Mouse (Mus musculus) heart, postnatal 25 days (tissue): ENCODE data around the gene St3gal4. TPM values are rescaled to one million over a fixed set of nuclear protein-coding genes. Genes with fewer than 3 reads are reported as not detected.
A peak's percentile ranks its signal among the peaks of the same experiment; 100 is the strongest.

Source experiments
- DNase-seq: peaks from one replicate; pipeline ENCODE4 v3.0.0; 2022; ENCODE audit warnings: low spot score
- intact Hi-C: fragments of 180-260 bp; cut with DNase I; formaldehyde crosslinking; loops from one replicate; pipeline ENCODE4 v1.15.1; 2025
- total RNA-seq, 2 experiments: library from RNA; stranded (reverse); gene quantifications; 2 replicates each; pipeline ENCODE4 v1.2.3; 2021

The St3gal4 gene
- total RNA-seq, 2 experiments from 2014 or later, result 33.2 to 34.1 TPM

DNA sequence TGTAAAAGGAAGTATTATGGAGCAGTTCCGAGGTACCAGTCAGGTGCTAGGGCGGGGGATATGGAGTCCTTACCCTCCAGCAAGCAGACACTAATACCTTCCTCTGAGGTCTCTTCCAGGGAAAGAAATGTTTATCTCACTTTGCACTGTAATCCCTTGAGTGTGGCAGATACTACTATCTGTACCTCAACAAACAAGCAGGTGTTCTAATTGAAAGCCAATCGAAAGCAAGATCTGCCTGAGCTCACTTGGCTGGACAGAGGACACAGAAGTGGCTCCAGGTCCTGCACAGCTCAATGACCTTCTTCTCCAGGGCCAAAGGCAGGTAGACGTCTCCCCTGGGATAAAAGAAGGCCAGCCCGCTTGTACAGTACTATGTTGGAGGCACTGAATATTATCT lies 9.0 kb downstream of the St3gal4 start:
- no peak for DNase-seq
- intact Hi-C loops, result no loop called here

DNA sequence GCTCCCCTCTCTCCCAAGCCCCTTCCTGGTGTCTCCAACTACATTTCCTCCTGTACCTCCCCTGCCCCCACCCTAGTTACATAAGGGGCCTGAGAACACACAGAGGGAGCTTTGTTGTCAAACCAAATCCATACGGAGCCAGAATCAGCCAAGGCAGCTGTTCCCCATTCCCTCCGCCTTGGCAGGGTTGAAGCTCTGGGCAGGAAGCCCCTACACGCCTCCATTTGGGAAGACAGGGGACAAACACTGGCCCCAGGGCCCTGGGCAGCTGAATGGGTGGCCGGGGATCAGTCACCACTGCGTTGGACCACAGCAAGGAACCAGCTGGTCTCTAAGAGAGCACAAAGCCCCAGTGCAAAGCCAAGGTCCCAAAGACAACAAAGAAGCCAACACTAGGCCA lies 10.2 kb downstream of the St3gal4 start:
- intact Hi-C loops, result no loop called here
- peak; percentile 82 for DNase-seq

DNA sequence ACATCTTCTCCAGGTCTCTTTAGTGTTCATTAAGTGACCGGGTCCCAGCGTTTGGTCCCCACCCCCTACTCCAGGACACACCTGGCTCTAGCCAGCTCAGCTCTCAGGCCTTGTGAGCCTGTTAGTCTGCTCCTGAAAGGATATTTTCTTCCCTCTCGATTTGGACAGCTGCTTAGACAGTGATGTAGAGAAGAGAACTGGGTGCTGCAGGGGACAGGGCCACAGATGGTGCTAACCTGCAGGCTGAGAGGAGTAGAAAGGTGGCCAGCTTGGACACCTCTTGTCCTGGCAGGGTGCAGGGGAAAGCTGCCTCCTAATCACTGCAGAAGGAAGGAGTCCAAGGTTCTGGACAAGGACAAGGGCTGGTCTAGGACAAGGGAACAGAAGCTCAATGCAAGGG lies 11.0 kb downstream of the St3gal4 start:
- no peak for DNase-seq
- intact Hi-C loops, result no loop called here

DNA sequence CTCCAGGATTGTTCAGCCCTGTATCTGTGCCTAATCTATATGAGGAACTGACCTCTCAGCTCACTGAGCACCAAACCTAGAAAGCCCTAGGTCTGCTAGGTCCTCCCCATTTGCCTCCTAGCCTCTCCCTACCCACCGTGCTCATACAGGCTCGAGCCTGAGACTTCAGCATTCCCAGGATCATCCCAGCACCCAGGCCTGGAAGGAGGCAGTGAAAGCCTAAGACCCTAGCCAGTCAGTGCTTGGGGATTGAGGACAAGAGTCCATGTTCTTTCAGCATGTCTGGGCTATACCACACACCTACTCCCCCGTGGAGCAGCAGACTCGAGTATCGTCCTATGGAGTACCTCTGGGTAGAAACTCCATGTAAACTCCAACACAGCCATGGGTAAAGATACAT lies 11.7 kb downstream of the St3gal4 start:
- intact Hi-C loops, result no loop called here
- no peak for DNase-seq

DNA sequence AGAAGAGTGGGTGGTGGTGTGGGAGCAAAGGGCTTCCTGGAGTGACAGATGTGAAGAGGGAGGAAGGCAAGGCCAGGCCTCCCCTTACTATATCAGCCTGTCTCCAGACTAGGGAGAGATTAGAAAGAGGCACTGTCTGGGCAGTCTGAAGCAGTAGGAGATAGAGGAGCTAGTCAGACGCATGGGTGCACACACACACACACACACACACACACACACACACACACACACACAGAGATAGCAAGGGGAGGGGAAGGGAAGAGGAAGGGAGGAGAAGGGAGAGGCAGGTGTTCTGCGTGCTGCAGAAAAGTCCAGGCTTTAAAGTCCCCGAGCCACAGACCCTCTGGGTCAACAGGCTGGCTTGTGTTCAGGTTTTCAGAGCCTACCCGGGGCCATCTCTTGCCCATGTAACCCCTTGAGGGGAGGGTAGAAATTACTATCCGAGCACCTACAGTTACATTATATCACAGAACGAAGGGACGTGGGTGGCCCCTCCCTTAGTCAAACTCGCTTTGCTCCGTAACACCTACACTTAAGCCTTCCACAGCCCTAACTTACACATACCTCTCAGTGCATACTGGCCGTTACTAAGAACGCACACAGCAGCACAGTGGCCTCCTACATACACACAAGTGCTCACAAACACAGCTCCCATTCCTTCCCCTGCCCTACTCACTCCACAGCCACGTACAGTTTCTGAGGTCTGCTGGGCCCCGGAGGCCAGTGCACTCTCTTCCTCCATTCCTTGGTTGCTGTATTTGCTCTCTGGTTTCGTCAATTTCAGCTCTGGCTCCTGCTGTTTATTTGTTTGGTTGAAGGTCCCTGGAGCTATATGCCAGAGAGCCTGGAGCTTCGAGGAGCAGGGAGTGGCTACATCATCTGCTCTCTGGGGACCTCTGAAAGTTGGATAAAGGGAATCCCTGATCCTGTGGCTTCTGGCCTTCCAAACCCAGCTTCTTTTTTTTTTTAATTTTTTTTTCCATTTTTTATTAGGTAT lies 12.9 kb downstream of the St3gal4 start:
- no peak for DNase-seq
- intact Hi-C loops, result no loop called here

DNA sequence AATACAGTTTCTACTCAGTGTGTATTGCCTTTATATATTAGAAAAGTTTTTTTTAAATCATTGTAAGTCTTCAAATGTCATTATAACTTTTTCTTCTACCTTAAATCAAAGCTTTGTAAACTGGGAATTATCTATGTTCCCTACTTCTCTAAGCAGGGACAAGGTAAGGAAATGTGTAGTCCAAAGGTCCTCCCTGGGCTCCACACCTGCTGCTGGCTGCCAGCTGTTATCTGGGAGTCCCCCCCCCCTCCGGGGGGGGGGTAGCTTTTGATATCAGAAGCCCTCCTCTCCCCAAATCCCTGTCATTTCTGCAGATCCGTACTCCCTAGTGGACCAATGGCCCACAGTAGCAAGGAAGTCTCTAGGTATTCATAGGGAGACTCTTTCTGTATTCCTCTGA lies 13.6 kb downstream of the St3gal4 start:
- no peak for DNase-seq
- intact Hi-C loops, result no loop called here

DNA sequence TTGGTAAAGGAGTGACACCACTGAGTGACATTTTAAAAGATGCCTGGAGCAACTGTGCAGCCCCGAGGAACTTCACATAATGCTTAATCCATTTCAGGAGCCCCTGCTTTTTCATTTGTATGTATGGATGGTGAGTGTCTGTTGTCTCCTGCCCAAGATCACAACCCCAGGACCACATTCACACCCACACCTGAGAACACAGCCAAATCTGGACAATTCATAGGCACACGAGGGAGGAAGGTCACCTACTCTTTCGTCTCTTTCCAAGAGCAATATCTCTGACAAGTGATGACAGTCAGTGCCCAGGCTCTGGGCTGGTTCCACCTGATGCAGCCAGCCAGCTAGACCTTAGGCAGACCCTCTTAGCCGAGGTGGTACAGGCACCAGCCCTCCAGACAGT lies 14.4 kb downstream of the St3gal4 start:
- intact Hi-C loops, result no loop called here
- no peak for DNase-seq

DNA sequence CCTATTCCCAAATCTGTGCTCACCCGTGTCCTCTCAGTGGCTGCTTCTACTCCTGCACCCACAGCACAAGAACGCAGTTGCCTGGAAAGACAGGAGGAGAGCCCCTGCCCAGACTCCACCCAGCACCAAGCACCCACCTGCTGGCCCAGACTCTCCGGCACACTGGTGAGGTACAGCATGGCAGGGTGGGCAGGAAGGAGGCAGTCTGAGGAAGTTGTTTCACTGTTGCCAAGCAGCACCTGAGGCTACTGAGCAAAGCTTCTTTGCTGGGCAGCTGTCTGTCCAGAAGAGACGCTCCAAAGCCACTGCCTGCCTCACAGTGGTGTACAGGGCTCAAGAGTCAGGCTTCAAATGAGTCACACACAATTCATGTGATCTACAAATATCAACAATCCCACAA lies 20.3 kb downstream of the St3gal4 start:
- intact Hi-C loops, result no loop called here
- no peak for DNase-seq

DNA sequence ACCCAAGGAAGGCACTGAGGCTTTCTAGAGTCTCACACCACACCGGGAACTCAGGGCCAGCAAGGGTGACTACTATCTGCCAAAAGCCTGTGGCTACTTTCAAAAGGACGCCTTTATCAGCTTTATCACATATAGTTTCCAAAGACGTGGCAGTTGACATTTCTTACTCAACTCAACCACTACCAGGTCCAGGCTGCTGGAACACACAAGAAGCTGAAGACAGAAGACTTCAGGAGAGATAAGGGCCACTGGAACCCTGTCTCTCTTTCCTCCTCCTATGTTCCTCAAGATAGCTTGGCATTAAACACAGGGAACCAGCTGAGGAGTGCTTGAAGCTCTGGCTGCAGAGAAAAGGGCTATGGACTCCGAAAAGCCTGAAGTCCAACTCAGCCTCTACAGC lies 21.2 kb downstream of the St3gal4 start:
- DNase-seq, result no peak
- intact Hi-C loops, result no loop called here

DNA sequence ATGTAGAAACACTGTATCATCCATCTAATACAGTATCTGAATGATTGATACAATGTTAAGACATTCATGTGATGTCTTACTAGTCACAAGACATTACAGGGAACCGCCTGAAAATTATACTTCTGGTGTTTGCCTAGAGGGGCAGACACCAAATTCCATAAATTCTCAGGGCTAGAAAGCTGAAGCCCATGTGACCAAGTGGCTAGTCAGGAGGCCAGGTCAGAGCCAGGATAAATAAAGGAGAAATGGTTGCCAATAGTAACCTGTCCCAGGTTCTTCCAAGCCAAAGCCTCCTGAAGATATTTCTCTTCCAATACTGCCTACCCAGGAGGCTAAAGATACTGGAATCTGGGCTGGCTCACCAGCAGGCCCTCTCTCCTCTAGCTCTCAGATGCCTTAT lies 23.3 kb downstream of the St3gal4 start:
- no peak for DNase-seq
- intact Hi-C loops, result no loop called here

DNA sequence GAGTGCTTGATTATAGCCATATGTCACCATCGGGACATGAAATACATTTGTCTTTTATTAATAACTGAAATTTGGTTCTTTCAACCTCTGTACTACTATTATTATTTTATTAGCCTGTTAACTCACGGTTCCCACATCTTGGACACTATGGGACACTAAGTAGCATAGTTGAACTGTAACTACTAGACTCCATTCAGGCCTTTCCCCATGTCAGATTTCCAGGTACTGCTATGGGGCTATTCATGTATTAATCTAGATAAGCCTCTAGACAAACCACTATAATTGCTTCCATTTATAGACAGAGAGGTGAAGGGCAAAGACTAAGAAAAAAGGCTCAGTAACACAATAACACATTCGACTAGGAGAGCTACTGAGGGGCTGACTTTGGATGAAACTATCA lies 25.7 kb downstream of the St3gal4 start:
- DNase-seq, result no peak
- intact Hi-C loops, result no loop called here

DNA sequence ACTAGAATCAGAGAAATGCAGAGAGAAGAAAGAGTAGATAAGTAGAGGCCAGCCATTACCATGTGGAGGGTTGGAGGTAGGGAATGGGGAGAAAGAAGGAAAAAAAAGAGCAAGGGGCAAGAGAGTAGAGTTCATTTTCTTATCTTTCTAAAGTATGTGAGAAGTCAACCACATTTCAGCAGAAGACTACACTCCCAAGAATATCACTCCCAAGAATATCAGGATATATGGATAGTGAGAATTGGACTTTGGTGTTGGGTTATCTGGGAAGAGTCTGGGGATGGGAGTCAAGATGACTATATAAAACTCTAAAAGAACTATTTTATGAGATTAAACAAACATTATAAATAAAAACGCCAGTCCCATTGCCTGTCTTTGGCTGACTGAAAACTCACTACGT lies 26.2 kb downstream of the St3gal4 start:
- DNase-seq, result no peak
- intact Hi-C loops, result no loop called here

DNA sequence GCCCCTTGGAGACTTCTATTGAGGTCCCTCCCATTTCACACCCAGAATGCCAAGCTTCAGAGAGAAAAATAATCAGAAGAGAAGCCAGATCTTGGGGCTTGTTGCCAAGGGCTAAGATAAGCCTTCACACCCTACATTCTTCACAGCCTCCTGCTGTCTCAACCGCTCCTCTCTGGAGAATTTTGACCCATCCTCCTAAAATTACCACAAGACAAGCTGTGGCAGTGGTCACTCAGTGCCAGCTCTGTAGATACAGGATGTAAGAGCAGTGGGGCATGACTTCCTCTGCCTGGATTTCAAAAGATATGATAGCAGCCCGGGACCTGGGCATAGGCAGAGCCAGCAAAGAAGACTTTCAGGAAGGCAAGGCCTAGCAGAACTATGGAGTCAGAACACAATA lies 57.6 kb downstream of the St3gal4 start:
- intact Hi-C loops, result no loop called here
- no peak for DNase-seq

DNA sequence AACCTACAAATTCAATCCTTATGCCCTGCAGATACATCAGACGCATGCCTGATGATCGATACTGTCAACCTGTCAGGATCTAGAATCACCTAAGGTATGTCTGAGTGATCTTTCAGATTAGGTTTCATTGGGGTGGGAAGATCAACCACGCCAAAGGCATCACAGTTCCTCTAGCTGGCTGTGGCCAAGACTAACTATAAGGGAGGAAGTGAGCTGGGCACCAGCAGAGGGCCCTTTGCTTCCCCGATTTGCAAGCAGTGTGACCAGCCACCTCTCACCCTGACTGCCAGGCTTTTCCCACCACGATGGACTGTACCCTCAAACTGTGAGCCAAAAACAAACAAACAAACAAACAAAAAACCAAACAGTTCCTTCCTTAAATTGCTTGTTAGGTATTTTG lies 59.2 kb downstream of the St3gal4 start:
- intact Hi-C loops, result no loop called here
- DNase-seq, result no peak

DNA sequence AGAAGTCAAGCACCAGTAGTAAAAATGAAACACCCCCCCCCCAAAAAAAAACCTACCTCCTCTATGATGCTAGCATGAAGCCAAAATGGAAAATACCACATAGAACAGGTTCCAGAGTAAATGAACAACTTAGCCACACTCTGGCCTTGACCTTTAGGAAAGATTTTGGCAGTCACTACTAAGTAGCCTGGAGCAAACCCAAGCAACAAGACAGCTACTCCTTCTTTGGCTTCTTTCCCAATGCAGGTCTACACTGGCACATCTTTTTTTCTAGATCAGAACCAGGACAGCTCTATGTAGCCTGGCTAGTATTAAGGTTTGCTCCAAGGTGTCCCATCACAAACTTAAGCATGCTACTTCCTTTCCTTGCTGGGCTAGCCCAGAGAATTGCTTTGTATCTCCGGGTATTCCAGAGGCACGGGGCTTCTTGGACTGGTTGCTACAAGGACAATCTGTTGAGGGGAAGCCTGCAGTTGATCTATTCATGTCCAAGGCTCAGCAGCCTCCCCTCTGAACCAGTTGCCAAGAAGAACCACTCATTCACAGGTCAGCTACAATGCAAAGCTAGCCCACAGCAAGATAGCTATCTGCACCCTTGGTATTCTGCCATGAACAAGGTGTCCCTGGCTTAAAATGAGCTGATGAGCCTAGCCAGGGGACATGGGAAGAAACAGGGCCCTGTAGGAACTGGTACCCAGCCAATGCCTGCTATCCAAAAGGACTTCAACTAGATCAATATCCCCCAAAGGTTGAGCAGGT lies 60.3 kb downstream of the St3gal4 start:
- intact Hi-C loops, result no loop called here
- DNase-seq, result no peak

DNA sequence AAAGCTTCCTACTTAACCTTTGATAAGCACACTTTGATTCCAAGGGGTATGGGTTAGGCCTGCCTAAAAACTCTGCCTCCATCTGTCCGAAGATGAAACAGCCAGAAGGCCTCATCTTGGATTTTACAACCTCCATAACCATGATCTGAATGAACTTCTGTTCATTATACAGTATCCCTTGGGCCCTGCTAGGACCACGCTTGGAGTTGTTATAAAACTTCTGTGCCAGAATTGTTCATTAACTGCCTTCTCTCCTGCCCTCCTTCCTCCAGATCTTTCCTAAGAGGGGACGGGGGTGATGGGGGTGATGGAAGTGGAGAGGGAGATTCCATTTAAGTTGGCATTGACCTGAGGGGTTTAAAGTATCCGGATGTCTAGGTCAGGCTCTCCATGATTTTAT lies 60.9 kb downstream of the St3gal4 start:
- DNase-seq, result no peak
- intact Hi-C loops, result no loop called here

DNA sequence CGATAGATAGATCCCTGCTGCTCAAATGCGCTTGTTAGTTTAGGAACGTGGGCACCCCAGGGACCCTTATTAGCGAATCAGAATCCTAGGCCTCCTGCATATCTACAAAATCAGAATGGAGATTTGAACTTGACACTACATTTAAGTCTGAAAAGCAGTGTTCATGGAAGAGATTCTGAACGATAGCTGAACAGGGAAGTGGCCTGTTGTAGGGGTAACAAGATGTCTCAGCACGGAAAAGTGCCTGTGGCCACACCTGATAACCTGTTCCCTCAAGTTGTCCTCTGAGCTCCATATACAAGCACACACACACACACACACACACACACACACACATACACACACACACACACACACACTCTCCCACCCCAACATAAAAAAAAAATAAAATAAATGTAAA lies 61.4 kb downstream of the St3gal4 start:
- intact Hi-C loops, result no loop called here
- DNase-seq, result no peak

DNA sequence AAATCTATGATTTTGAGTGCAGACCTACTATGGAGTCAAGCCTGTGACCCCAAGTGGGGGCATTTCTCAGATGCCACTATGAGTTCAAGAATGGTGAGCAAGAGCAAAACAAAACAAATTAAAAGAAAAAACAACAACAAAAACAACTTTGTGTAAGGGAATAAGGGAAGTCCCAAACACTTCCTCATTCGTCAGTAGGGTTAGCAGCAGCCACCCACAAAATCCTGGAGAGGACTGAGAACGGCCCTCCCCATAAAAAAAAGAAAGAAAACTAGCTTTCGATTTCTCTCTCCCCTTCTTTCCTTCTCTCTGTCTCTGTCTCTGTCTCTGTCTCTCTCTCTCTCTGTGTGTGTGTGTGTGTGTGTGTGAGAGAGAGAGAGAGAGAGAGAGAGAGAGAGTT lies 62.5 kb downstream of the St3gal4 start:
- intact Hi-C loops, result no loop called here

DNA sequence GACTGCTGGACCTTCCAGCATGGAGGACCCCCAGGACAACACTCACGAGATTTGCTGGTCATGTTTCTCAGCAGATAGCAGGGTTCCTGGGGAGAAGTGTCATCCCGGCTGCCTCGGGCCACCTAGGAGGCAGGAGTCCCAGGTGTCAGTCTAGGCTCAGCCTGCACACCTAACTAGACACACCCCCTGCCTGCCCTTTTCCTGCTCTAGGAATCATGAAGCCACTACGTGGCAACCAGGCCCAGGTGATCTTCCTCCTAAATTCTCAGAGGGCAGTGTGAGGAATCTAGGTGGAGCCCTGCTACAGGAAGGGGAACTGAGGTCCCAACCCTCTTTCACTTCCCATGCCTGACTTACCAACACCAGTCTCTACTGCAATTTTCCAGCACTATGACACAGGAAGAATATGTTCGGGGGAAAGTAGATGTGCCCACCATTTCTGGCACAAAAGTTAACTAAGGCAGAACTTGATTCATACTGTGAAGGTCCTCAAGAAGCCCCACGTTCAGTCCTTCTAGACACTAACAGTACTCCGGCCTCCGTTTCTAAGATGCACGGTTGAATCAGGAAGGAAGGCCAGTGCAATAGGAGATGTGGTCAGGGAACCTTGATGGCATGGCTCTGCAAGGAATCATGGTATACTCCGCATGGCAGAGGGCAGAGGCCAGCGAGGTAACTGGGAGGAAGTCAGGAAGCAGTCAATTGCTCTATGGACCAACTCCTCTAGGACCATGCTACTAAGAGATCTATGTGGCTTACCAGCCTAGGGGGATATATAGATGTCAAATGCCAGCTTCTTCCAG lies 63.3 kb downstream of the St3gal4 start:
- intact Hi-C loops, result no loop called here
- no peak for DNase-seq

More for the DNA sequence above, 62.5 kb downstream of the St3gal4 start:
- no peak for DNase-seq

DNA sequence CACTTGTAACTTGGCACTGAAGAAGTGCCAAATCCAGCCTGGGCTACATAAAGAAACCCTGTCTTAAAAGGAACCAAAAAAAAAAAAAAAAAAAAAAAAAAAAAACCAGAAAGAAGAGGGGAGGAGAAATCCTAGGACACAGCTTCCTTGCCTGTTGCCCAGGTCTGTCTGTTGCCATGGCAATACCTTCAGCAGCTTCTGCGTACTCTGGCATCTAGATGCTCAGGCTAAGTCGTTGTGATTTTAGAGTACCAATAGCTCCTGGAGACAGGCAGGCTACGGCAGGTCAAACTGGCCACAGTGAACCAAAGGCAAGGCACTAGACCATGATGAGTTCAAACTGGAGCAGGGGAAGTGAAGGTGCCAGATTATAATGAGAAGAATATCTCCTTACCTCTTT lies 65.4 kb downstream of the St3gal4 start:
- intact Hi-C loops, result loop anchor here (2.0 kb wide), 1 partner anchor 103 kb away; no protein-coding TSS in a partner anchor
- DNase-seq, result no peak
